Mouse (Mus musculus) forebrain, postnatal 0 days (tissue): Measurements from ENCODE around the gene Atp8b2. TPM values are rescaled to one million over a fixed set of nuclear protein-coding genes. Genes with fewer than 3 reads are reported as not detected.

Experiments
- ATAC-seq: fragments of 200-750 bp; cut with Nextera tagmentation; 2 replicates; pipeline ENCODE4 v1.8.0; 2017; ENCODE audit warnings: mild to moderate bottlenecking, moderate library complexity
- DNase-seq: peaks from one replicate; pipeline ENCODE4 v3.0.0-alpha.2; 2015
- H3K27ac ChIP-seq: fragments of 300-500 bp; sonication (generic); 2 replicates; pipeline ENCODE4 v1.5.1; 2014; ENCODE audit warnings: low read depth, mild to moderate bottlenecking, antibody characterized with exemption, low read length, moderate library complexity, mixed read lengths
- H3K27me3 ChIP-seq: fragments of 300-500 bp; sonication (generic); 2 replicates; pipeline ENCODE4 v1.6.1; 2014; ENCODE audit warnings: mild to moderate bottlenecking, low read length, mixed read lengths; ENCODE audit not compliant: insufficient read depth
- H3K36me3 ChIP-seq: fragments of 300-500 bp; sonication (generic); 2 replicates; pipeline ENCODE4 v1.6.1; 2014; ENCODE audit warnings: mild to moderate bottlenecking, moderate library complexity; ENCODE audit not compliant: insufficient read depth
- H3K4me1 ChIP-seq: fragments of 300-500 bp; sonication (generic); 2 replicates; pipeline ENCODE4 v1.6.1; 2014; ENCODE audit warnings: antibody characterized with exemption; ENCODE audit not compliant: insufficient read depth
- H3K4me2 ChIP-seq: fragments of 300-500 bp; sonication (generic); 2 replicates; pipeline ENCODE4 v1.6.1; 2014; ENCODE audit warnings: low read depth, mild to moderate bottlenecking, moderate library complexity
- H3K4me3 ChIP-seq: fragments of 300-500 bp; sonication (generic); 2 replicates; pipeline ENCODE4 v1.5.1; 2014; ENCODE audit warnings: low read depth, low read length, mixed read lengths
- H3K9ac ChIP-seq: fragments of 300-500 bp; sonication (generic); 2 replicates; pipeline ENCODE4 v1.6.1; 2014; ENCODE audit warnings: mild to moderate bottlenecking
- H3K9me3 ChIP-seq: fragments of 300-500 bp; sonication (generic); 2 replicates; pipeline ENCODE4 v1.6.1; 2016; ENCODE audit warnings: low read length
- CTCF ChIP-seq: sonication (generic); IDR thresholded peaks from 2 replicates; pipeline ENCODE4 v1.5.1; 2016; ENCODE audit warnings: antibody characterized with exemption, control low read depth, low read depth
- WGBS: fragments of 180-500 bp; shearing (Covaris S2); extraction: QIAGEN DNeasy Blood & Tissue Kit; methylation state at CpG from one replicate; pipeline ENCODE4 v1.1.7; 2014; 5-methylcytosine and 5-hydroxymethylcytosine counted together
- microRNA-seq, 2 experiments: library from miRNA; unstranded; fragments of <30 nt; microRNA quantifications; one replicate each; pipeline ENCODE4; 2016
- polyA plus RNA-seq: library from polyadenylated mRNA; unstranded; fragments of >200 nt; fragmentation: Nextera tagmentation; extraction: Ambion mirVana; gene quantifications from 2 replicates; pipeline ENCODE4 v1.2.1, GENCODE M21; 2015
- total RNA-seq: library from RNA; depleted of rRNA; stranded (reverse); fragments of >200 nt; gene quantifications from 2 replicates; pipeline ENCODE4 v1.2.3, GENCODE M21; 2014; rRNA removed

Atp8b2 gene
- total and polyA plus RNA-seq, 2 experiments from 2014 or later, result 6.2 to 77.9 TPM

DNA sequence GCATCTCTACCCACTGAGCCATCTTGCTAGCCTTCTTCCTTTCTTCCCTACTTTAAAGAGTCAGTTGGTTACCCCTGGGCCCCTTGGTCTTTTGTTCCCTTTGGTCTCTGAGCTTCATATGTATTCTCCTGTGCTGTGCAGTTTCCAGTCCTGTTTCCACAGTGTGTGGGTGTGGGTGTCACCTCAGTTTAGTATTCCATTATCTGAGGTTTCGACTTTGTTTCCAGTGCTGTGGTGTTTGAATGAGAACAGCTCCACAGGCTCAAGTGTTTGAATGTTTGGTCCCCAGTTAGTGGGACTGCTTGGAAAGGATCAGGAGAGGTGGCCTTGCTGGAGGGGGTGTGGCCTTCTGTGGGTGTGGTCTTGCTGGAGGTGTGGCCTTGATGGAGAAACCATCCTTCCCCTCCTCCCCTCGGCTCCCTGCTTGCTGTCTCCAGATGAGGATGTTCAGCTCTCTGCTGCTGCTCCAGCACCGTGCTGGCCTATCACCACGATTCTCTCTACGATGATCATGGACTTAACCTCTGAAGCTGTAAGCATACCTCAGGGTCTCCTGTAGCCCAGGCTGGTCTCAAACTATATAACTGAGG is 70.7 kb downstream of the Atp8b2 start:
- H3K27me3 ChIP-seq, result no peaks in the 10 kb centered on the region
- TF ChIP-seq CTCF, result no peak
- no peak overlapping the region for H3K27ac ChIP-seq
- H3K4me1 ChIP-seq, result no peaks in the 10 kb centered on the region
- no peak for ATAC-seq
- H3K4me3 ChIP-seq, result no peak overlapping the region
- H3K9me3 ChIP-seq, result no peaks in the 10 kb centered on the region
- H3K36me3 ChIP-seq, result no peaks in the 10 kb centered on the region
- DNase-seq, result no peak
- H3K9ac ChIP-seq, result no peak overlapping the region
- H3K4me2 ChIP-seq, result no peak overlapping the region
- WGBS, result 86% methylated on average over 5 of the region's 5 CpGs

DNA sequence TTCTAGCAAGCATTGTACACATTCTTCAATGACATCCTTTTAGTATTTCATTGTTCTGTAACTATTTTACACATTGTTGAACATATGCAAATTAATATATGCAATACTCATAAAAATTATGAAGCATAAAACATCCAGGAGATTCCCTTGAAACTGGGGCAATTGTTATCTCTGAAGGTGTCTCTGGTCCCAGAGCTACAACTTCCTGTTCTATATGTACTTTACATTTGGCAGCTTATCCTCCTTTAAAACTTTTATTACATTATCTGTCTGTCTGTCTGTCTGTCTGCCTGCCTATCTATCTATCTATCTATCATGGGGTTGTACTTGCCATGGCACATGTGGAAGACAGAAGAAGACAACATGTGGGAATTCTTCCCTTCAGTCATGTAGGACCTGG is 71.6 kb downstream of the Atp8b2 start:
- Histone ChIP-seq H3K27me3 (no peaks in the 10 kb centered on the region), H3K27ac (no peak overlapping the region), H3K4me1 (no peaks in the 10 kb centered on the region), H3K4me3 (no peak overlapping the region), H3K9me3 (no peaks in the 10 kb centered on the region), H3K4me2 (no peak overlapping the region), H3K9ac (no peak overlapping the region), H3K36me3 (no peaks in the 10 kb centered on the region)
- DNase-seq, result no peak
- ATAC-seq, result no peak
- no peak for TF ChIP-seq CTCF

DNA sequence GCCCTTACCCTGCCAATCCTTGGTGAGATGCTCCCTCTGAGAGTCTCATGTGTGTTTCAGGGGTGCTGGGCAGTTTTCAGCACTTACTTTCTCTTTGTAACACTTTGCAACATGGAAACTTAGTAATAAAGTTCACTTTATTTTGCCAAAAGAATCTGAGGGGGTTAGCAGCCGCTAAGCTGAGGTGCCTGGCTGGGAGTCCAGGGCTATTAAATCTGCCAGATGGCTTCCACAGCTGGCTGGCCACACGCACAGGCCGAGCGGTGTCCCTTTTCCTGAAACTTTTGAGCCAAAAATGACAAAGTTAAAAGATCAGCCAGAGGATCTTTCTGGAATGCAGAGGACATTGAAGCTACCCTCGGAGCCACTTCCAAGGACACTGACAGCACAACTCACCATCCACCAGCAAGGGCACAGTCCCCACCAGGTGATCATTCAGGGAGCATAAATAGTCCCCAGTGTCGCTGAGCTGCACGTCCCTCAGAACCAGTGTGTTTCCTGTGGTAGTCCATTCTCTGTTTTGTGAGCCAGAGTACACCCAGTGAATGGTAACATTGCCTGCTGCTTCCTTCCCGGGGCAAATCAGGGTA is 73.4 kb downstream of the Atp8b2 start:
- ATAC-seq, result no peak
- no peak overlapping the region for H3K4me3 ChIP-seq
- no peak overlapping the region for H3K4me2 ChIP-seq
- TF ChIP-seq CTCF, result no peak
- H3K9me3 ChIP-seq, result no peaks in the 10 kb centered on the region
- DNase-seq, result no peak
- WGBS, result 80% methylated on average over 8 of the region's 8 CpGs
- H3K27ac ChIP-seq, result no peak overlapping the region
- H3K36me3 ChIP-seq, result no peaks in the 10 kb centered on the region
- no peaks in the 10 kb centered on the region for H3K27me3 ChIP-seq
- no peak overlapping the region for H3K9ac ChIP-seq
- no peaks in the 10 kb centered on the region for H3K4me1 ChIP-seq

Small RNA genes within 50 kb of the gene (microRNA-seq; reads per million reads assigned to microRNA genes)
- gene Mir7669, result 0.77 to 1.6 reads per million in 2 experiments

Other genes with a start within 250 kb of the Atp8b2 start
- 62.4 and 78.2 TPM in 2 replicates for gene Adar, start 248.5 kb downstream of the Atp8b2 start, total RNA-seq
- 14.0 and 18.5 TPM in 2 replicates for gene Adar, start 248.5 kb downstream of the Atp8b2 start, polyA plus RNA-seq
- gene Chrnb2, start 198.9 kb downstream of the Atp8b2 start, total RNA-seq, result 32.8 and 41.9 TPM in 2 replicates
- 14.5 and 17.3 TPM in 2 replicates for gene Chrnb2, start 198.9 kb downstream of the Atp8b2 start, polyA plus RNA-seq
- gene Ube2q1, start 189.9 kb downstream of the Atp8b2 start, total RNA-seq, result 68.9 and 71.9 TPM in 2 replicates
- gene Ube2q1, start 189.9 kb downstream of the Atp8b2 start, polyA plus RNA-seq, result 9.5 and 9.9 TPM in 2 replicates
- gene She, start 132.1 kb downstream of the Atp8b2 start, total RNA-seq, result 1.8 and 2.1 TPM in 2 replicates
- gene She, start 132.1 kb downstream of the Atp8b2 start, polyA plus RNA-seq, result 0.65 and 0.86 TPM in 2 replicates
- gene Il6ra, start 50.3 kb downstream of the Atp8b2 start, total RNA-seq, result 1.1 and 1.7 TPM in 2 replicates
- gene Il6ra, start 50.3 kb downstream of the Atp8b2 start, polyA plus RNA-seq, result 1.6 and 1.7 TPM in 2 replicates
- 43.9 and 59.8 TPM in 2 replicates for gene Hax1, start 35.3 kb upstream of the Atp8b2 start, total RNA-seq
- 73.4 and 78.2 TPM in 2 replicates for gene Hax1, start 35.3 kb upstream of the Atp8b2 start, polyA plus RNA-seq
- gene 4933434E20Rik, start 88.1 kb upstream of the Atp8b2 start, total RNA-seq, result 91.3 and 94.7 TPM in 2 replicates
- 213 and 221 TPM in 2 replicates for gene 4933434E20Rik, start 88.1 kb upstream of the Atp8b2 start, polyA plus RNA-seq
- 76.9 and 103 TPM in 2 replicates for gene Ubap2l, start 89.1 kb upstream of the Atp8b2 start, total RNA-seq
- 93.8 and 118 TPM in 2 replicates for gene Ubap2l, start 89.1 kb upstream of the Atp8b2 start, polyA plus RNA-seq
- 315 and 316 TPM in 2 replicates for gene Tpm3, start 109.1 kb upstream of the Atp8b2 start, total RNA-seq
- 419 and 440 TPM in 2 replicates for gene Tpm3, start 109.1 kb upstream of the Atp8b2 start, polyA plus RNA-seq
- 0.31 and 0.38 TPM in 2 replicates for gene Nup210l, start 140.6 kb upstream of the Atp8b2 start, total RNA-seq
- 0.10 and 0.11 TPM in 2 replicates for gene Nup210l, start 140.6 kb upstream of the Atp8b2 start, polyA plus RNA-seq